Mouse (Mus musculus) monocyte, adult 5-6 weeks (primary cell): Measurements from ENCODE around the gene Nkx2-2. TPM values are rescaled to one million over a fixed set of nuclear protein-coding genes. Genes with fewer than 3 reads are reported as not detected.

Experiments
- ATAC-seq: fragments of 153-309, 156-312 bp; replicated peaks from 2 replicates; pipeline ENCODE4 v1.8.0; 2017; ENCODE audit warnings: mild to moderate bottlenecking; ENCODE audit not compliant: low TSS enrichment, insufficient number of reproducible peaks, severe bottlenecking, poor library complexity, low FRiP score
- total RNA-seq: library from RNA; stranded (forward); fragments of 200-1000, 200-491, 200-594 nt; gene quantifications from 3 replicates; pipeline ENCODE4 v1.2.3, GENCODE M21; 2017

Gene Nkx2-2
- not detected in 3 replicates for total RNA-seq

DNA sequence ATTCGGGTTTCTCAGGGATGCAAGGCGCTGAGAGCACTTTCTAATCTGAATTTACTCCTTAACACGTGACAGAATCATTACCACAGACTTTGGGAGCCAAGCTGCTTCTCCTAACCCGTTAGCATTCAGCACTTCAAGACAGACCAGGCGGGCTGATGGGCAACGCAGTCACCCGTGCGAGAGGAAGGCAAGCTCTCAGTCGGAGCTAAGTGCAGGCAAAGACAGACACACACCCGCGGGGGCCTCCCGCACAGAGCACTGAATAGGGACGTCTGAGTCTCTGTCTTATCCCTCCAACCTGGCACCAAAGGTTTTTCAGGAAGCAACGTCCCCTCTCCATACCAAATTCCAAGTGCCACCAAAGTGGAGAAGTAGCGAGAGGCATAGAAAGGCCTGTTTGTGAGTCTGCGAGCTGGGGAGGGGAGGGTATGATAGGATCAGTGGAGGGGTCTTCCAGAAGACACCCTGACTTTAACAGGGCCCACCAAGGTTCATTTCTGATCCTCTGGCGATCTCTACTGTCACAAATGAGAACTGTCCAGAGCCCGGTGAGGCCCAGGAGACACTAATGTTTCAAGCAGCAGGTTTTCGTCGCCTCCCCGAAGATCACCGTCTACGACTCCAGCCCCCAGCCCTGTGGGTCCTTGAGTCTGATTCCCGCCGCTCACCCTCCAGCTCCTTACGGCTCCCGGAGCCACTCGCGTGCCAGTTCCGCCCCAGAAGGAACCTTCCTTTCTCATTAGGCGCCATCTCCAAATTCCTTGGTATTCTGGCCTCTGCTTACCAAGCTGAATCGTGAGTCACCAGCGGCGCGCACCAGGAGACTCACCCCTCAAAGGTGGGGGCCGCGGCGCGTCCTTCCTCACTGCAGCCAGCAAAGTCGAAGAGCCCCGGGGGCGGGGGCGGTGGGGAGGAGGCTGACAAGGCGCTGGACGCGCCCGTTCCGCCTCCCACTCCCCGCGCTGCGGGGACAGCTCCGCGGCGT is at the start of gene Nkx2-2:
Nkx2-2 (minus strand) TSS at position 973 of the 985 bp plus-strand sequence.
- no peak for ATAC-seq

GRCm38 (mm10) chr2:147235707-147236290 is 41.8 kb upstream of the Nkx2-2 start:
- ATAC-seq = no peak

- ATAC-seq = no peak
These were observed 37.1 kb upstream of the Nkx2-2 start for GRCm38 (mm10) chr2:147231175-147231574.

- no peak for ATAC-seq
These were observed 11.1 kb upstream of the Nkx2-2 start for GRCm38 (mm10) chr2:147205076-147205615.

DNA sequence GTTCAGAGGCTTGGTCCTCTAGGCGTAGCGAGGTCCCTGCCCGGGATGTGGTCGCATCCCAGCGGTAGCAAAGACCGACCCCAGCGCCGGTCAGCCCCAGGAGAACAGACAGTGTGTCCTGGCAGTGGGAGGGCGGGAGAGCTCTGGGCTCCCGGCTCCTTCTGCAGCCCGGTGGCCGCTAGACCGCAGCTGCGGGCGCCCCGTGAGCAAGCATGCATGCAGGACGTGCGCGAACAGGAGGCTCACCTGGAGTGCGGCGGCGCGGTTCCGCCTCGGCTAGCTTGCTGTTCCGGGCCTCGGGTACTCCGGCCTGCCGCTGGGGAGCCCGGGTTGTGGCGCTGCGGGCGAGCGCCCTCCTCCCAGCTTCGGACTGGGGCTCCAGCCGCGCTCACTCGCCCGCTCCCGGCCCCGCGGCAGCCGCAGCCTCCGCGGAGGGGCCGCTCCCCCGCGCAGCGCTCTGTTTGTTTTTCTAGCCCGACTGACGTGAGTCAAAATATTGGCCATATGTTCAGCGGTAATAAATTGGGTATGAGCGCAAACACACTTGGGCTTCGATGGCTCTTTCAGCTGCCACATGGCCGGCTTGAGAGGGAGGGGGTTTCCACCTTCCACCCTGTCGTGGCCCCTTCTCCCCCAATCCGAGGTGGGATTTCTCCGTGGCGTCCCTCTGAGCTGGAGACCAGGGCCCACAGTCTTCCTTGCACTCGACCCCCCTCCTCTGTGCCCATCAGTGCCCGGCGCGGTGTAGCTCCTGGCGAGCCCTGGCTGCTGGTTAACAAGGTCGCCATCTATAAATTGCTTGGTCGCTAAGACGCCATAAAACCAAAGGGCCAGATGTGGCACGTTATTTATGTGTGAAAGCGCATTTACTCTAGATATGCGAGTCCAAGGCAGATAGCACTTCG is 920 bp upstream of the Nkx2-2 start:
- ATAC-seq = no peak

GRCm38 (mm10) chr2:147192731-147193130 is 1.3 kb downstream of the Nkx2-2 start:
- no peak for ATAC-seq

DNA sequence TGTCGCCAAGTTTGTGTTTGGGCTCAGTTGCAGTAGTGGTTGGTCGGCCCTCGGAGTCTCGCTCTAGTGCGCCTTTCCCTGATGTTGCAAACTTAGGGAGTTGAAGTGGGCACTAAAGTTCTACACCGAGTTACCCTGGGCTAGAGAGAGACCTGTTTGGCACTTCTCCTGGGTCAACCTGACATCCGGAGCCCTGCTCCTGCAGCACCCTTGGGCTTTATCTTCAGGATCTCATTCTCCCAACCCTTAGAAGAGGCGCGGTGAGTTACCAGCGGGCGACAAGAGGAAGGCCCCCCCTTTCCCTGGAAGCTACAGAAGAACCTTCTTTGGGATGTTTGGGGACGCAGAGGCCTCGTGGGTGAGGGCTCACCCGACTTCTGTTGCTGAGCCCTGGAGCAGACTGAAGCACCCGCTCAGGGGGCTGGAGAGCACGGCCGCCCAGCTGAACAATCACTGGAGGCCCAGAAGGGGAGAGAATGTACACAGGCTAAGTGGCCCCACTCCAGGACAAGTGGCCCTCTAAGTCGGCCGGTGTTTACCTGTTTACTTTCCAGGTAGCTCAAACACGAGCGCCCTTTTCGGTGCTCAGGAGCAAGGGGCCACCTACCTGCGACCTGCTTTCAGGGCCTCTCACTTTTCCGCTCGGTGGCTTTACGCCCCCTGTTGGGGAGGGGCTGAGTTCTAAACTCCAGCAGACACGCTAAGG is 3.6 kb downstream of the Nkx2-2 start:
- no peak for ATAC-seq

- no peak for ATAC-seq
These were observed 4.3 kb downstream of the Nkx2-2 start for GRCm38 (mm10) chr2:147189546-147190315.

DNA sequence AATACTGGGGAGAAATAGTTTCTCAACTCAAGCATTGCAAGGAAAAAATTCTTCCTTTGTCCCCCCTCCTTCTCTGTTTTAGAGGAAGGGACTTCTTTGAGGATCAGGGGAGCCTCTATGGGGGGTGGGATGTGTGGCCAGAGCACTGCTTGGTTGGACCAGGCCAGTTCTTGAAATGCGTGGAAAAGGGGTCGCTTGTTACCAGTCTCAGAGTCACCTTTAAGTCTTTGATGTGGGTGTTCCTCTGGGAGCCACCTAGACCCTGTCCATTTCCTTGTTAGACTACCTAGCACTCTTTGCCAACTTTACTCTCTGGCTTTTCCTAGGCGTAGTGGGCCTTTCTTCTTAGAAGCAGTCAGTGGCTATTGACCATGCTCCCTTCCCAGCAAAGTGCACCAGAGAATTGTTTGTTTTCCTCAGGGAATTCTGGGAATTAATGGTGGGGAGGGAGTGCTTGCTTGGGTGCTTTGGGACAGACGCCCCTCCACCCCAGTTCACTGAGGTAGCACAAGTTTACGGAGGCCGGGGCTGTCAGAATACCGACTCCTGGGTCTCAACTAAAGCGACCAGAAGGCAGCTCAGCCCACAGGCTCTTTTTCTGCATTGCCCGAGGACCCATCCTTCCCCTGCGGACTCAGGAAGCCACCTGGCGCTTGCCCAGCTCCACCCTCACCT is 5.0 kb downstream of the Nkx2-2 start:
- no peak for ATAC-seq

DNA sequence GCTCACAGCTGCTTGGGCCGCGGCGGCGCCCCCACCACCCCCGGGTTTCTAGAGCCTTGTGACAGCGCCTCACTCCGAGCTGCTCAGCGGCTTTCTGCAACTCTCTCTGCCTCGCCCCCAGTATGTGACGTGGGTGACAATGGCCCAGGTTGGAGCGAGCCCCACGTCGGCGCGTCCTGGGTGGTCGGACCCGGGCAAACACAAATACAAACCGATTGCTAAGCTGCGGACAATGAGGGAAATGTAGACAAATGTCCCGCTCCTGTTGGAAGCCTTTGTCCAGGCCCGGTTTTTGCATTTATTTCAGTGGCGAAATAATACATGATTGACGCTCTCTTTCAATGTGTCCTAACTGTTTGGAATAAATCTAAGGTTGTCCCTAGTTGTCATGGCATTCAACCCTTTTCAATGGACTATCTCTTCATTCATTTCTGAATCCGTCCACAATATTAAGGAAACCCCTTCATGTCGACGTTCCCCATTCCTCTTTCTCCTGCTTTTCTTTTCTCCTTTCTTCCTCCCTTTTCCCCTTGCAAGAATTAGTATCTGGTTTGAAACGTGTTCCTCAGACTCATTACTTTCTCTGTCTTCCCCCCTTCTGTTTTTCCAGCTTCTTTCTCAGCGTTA is 5.9 kb downstream of the Nkx2-2 start:
- ATAC-seq = no peak

DNA sequence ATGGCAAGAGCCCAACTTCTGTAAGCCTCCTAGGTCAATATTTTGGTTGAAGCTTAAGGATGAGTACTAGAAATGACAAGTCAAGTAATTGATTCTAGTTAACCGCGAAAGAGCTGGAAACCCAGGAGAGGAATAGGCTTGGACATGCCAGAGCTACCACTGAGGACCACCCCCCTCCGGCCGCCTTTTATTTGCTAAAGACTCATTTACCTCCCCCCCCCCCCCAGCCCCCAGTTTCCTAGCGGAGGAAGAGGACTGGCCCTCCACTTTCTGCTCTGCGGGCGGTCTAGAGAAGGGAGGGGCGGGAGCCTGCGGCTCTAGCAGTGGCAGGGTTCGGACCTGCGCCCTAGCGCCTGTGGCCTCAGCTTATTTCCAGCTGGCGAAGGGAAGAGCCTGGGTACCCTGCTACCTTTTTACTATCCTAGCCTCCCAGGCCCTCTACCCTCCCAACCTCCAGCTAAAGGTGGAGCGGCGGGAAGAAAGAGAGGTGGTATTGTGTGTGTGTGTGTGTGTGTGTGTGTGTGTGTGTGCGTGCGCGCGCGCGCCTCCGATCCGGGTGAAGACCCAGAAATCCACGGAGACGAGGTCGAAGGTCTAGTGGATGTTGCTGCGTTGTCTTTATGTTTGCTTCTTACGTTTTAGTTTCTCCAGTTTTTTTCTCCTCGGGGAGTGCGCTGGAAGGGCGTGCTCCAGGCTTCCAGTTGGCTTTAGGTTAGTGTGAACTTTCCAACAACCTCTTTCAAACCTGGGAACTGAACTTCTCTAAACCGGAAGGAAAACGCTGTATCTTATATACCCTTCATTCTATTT is 6.8 kb downstream of the Nkx2-2 start:
- ATAC-seq = no peak

- no peak for ATAC-seq
These were observed 7.8 kb downstream of the Nkx2-2 start for GRCm38 (mm10) chr2:147186261-147186681.

GRCm38 (mm10) chr2:147185561-147185960 is 8.5 kb downstream of the Nkx2-2 start:
- ATAC-seq = no peak

- no peak for ATAC-seq
These were observed 9.7 kb downstream of the Nkx2-2 start for GRCm38 (mm10) chr2:147184071-147184990.

DNA sequence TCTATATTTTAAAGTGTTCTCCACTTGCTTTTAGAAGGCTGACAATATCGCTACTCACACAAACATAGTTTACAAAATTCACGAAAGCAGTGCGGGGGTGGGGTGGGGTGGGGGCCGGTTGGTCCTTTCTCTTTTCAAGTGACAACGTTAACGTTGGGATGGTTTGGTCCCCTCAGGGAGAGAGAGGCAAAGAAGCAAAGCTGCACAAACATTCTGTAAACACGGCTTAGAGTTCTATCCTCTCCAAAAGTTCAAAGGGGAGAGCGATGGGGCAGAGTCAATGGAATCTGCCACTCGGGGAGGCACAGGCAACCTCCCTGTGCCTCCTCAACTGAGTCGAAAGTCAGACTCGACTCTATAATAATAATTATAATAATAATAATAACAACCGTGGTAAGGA is 10.5 kb downstream of the Nkx2-2 start:
- ATAC-seq = no peak
